Mouse (Mus musculus) kidney, adult 2 months (tissue): ENCODE data around the gene Hoxa3. TPM values are rescaled to one million over a fixed set of nuclear protein-coding genes. Genes with fewer than 3 reads are reported as not detected.
A peak's percentile ranks its signal among the peaks of the same experiment; 100 is the strongest.

Experiments
- DNase-seq: peaks from one replicate; pipeline ENCODE4 v3.0.0; 2021
- H3K27ac ChIP-seq: fragments of 200-500 bp; 2 replicates; pipeline ENCODE4 v1.5.1; 2012; ENCODE audit warnings: low read depth, low read length, control low read depth, inconsistent platforms; ENCODE audit not compliant: insufficient read depth
- H3K27me3 ChIP-seq: fragments of 200-500 bp; replicated peaks from 2 replicates; pipeline ENCODE4 v1.6.1; 2012; ENCODE audit warnings: mild to moderate bottlenecking, moderate library complexity, low read length, inconsistent platforms; ENCODE audit not compliant: control insufficient read depth, insufficient read depth
- H3K36me3 ChIP-seq: fragments of 200-500 bp; 2 replicates; pipeline ENCODE4 v1.6.1; 2012; ENCODE audit warnings: mild to moderate bottlenecking, moderate library complexity, low read length, inconsistent platforms; ENCODE audit not compliant: control insufficient read depth, insufficient read depth
- H3K4me1 ChIP-seq: fragments of 200-500 bp; 2 replicates; pipeline ENCODE4 v1.6.1; 2011; ENCODE audit warnings: low read length; ENCODE audit not compliant: control insufficient read depth, insufficient read depth
- H3K4me3 ChIP-seq: fragments of 200-500 bp; 2 replicates; pipeline ENCODE4 v1.5.1; 2011; ENCODE audit warnings: mild to moderate bottlenecking, low read depth, low read length, control low read depth; ENCODE audit not compliant: insufficient read depth
- CTCF ChIP-seq: fragments of 200-500 bp; conservative IDR thresholded peaks from 2 replicates; pipeline ENCODE4 v1.5.1; 2011; ENCODE audit warnings: low read depth, mild to moderate bottlenecking, control low read depth, low read length, moderate library complexity, mixed read lengths; ENCODE audit not compliant: insufficient read depth, insufficient read length
- POLR2A ChIP-seq: fragments of 200-500 bp; IDR thresholded peaks from one replicate; pipeline ENCODE4 v1.6.1; 2011; ENCODE audit warnings: low read depth, low read length, control low read depth
- WGBS: fragments of 180-500 bp; shearing (Covaris S2); methylation state at CpG from one replicate; pipeline ENCODE4 v1.1.7; 2018; 5-methylcytosine and 5-hydroxymethylcytosine counted together
- polyA plus RNA-seq: library from polyadenylated mRNA; depleted of rRNA; stranded (reverse); fragments of >200 nt; gene quantifications from 2 replicates; pipeline ENCODE4 v1.2.3, GENCODE M21; 2012

The Hoxa3 gene
- polyA plus RNA-seq, 1 experiment: 7.6 TPM

- Histone ChIP-seq H3K27ac (peak overlapping the region; percentile 39), H3K27me3 (no peaks in the 10 kb centered on the region), H3K4me3 (peak overlapping the region; percentile 39), H3K36me3 (peaks cover 3% of the 10 kb centered on the region; the same call in 1 of the 2 replicates), H3K4me1 (peaks cover 13% of the 10 kb centered on the region)
- peak; percentile 39 for DNase-seq
- WGBS: 10% methylated on average over 18 of the region's 18 CpGs
- TF ChIP-seq CTCF (no peak), POLR2A (no peak)
Observed at GRCm38 (mm10) chr6:52208868-52209684, 4.1 kb downstream of the Hoxa3 start.

- peak; percentile 88 for DNase-seq
- TF ChIP-seq CTCF: no peak
- no peak for TF ChIP-seq POLR2A
- Histone ChIP-seq H3K4me3 (peak within 1 kb of the TSS; percentile 39), H3K27me3 (no peaks in the 10 kb centered on the region), H3K36me3 (peaks cover 3% of the 10 kb centered on the region; the same call in 1 of the 2 replicates), H3K27ac (peak within 1 kb of the TSS; percentile 39), H3K4me1 (peaks cover 13% of the 10 kb centered on the region)
- whole genome bisulfite sequencing: 6% methylated on average over 47 of the region's 47 CpGs
Observed at GRCm38 (mm10) chr6:52208072-52208867, 4.9 kb downstream of the Hoxa3 start, which contains the start of gene Hoxa6. Hoxa6 (minus strand) TSS chr6:52208722.

- Histone ChIP-seq H3K27me3 (no peaks in the 10 kb centered on the region), H3K4me3 (no peak overlapping the region), H3K4me1 (peaks cover 13% of the 10 kb centered on the region), H3K27ac (peak overlapping the region; percentile 1; the same call in 1 of the 2 replicates), H3K36me3 (peaks cover 3% of the 10 kb centered on the region; the same call in 1 of the 2 replicates)
- TF ChIP-seq POLR2A (no peak), CTCF (no peak)
- peak; percentile 5 for DNase-seq
Observed at GRCm38 (mm10) chr6:52207684-52207976, 5.5 kb downstream of the Hoxa3 start.

GRCm38 (mm10) chr6:52206882-52207683 lies 6.1 kb downstream of the Hoxa3 start:
- Histone ChIP-seq H3K4me1 (peaks cover 13% of the 10 kb centered on the region), H3K27ac (peak overlapping the region; percentile 1; the same call in 1 of the 2 replicates), H3K4me3 (no peak overlapping the region), H3K27me3 (no peaks in the 10 kb centered on the region), H3K36me3 (peaks cover 3% of the 10 kb centered on the region; the same call in 1 of the 2 replicates)
- 62% methylated on average over 4 of the region's 4 CpGs for WGBS
- no peak for TF ChIP-seq CTCF
- TF ChIP-seq POLR2A: no peak
- DNase-seq: peak; percentile 3

GRCm38 (mm10) chr6:52205638-52206621 lies 7.2 kb downstream of the Hoxa3 start:
- 66% methylated on average over 55 of the region's 55 CpGs for WGBS

GRCm38 (mm10) chr6:52205221-52205620 lies 7.9 kb downstream of the Hoxa3 start:
- peak; percentile 27 for DNase-seq
- Histone ChIP-seq H3K27me3 (no peaks in the 10 kb centered on the region), H3K4me1 (peaks cover 13% of the 10 kb centered on the region), H3K4me3 (no peak overlapping the region), H3K36me3 (peaks cover 5% of the 10 kb centered on the region; the same call in 1 of the 2 replicates), H3K27ac (peak overlapping the region; percentile 22)
- TF ChIP-seq POLR2A (no peak), CTCF (no peak)
- 63% methylated on average over 14 of the region's 14 CpGs for WGBS

More at GRCm38 (mm10) chr6:52205638-52206621, 7.2 kb downstream of the Hoxa3 start:
- TF ChIP-seq POLR2A: no peak
- TF ChIP-seq CTCF: no peak
- Histone ChIP-seq H3K36me3 (peaks cover 5% of the 10 kb centered on the region; the same call in 1 of the 2 replicates), H3K27me3 (no peaks in the 10 kb centered on the region), H3K4me3 (no peak overlapping the region), H3K4me1 (peaks cover 13% of the 10 kb centered on the region), H3K27ac (peak overlapping the region; percentile 22; the same call in 1 of the 2 replicates)
- DNase-seq: peak; percentile 23
